Mouse (Mus musculus) CH12.LX (cell line): ENCODE results near the gene Iqcn. TPM values are rescaled to one million over a fixed set of nuclear protein-coding genes. Genes with fewer than 3 reads are reported as not detected.

Experiments
- DNase-seq: peaks from one replicate; pipeline ENCODE4 v3.0.0-alpha.2; 2013; ENCODE audit errors: extremely low read depth
- H3K27ac ChIP-seq: 2 replicates; pipeline ENCODE4 v1.5.1; 2012; ENCODE audit warnings: low read depth, mild to moderate bottlenecking, control low read depth, moderate library complexity; ENCODE audit not compliant: insufficient read depth
- H3K27me3 ChIP-seq: replicated peaks from 2 replicates; pipeline ENCODE3; 2012; ENCODE audit warnings: inconsistent platforms
- H3K36me3 ChIP-seq, 2 experiments: replicated peaks in 1 of 2; 2 replicates each; pipeline versions ENCODE3 to v1.6.1; 2012; ENCODE audit warnings: inconsistent platforms in 1 of 2, low read length in 1 of 2, mild to moderate bottlenecking in 1 of 2, mixed read lengths in 1 of 2, moderate library complexity in 1 of 2; ENCODE audit not compliant: control insufficient read depth in 1 of 2, insufficient read depth in 1 of 2
- H3K4me1 ChIP-seq, 2 experiments: 2 replicates each; pipeline ENCODE4 v1.6.1; 2012; ENCODE audit warnings: inconsistent platforms in 1 of 2, moderate library complexity in 1 of 2; ENCODE audit not compliant: insufficient read depth in 2 of 2, control insufficient read depth in 1 of 2
- H3K4me2 ChIP-seq: 2 replicates; pipeline ENCODE4 v1.6.1; 2012; ENCODE audit warnings: low read depth, mild to moderate bottlenecking, control low read depth; ENCODE audit not compliant: poor library complexity, insufficient read depth, severe bottlenecking
- H3K4me3 ChIP-seq, 3 experiments: fragments of 150-350 bp in 1 of 3; sonication (generic) in 1 of 3; replicated peaks in 1 of 3; 2 replicates each; pipeline versions ENCODE3 to v1.5.1; 2011 to 2012; ENCODE audit warnings: low read depth in 2 of 3, low read length in 2 of 3, mild to moderate bottlenecking in 2 of 3, moderate library complexity in 2 of 3, control low read depth in 1 of 3, improper control_type of control experiment in 1 of 3, inconsistent platforms in 1 of 3, mixed read lengths in 1 of 3; ENCODE audit not compliant: poor library complexity in 1 of 3
- H3K79me2 ChIP-seq: replicated peaks from 2 replicates; pipeline ENCODE4 v1.6.1; 2012; ENCODE audit warnings: mild to moderate bottlenecking, moderate library complexity; ENCODE audit not compliant: control insufficient read depth, poor library complexity, insufficient read depth, severe bottlenecking; ENCODE audit errors: extremely low read depth
- H3K9ac ChIP-seq: 2 replicates; pipeline ENCODE4 v1.6.1; 2012; ENCODE audit warnings: low read depth, mild to moderate bottlenecking, control low read depth, moderate library complexity; ENCODE audit not compliant: insufficient read depth
- H3K9me3 ChIP-seq: replicated peaks from 2 replicates; pipeline ENCODE3; 2012; ENCODE audit warnings: low read length, inconsistent platforms, mixed read lengths
- BHLHE40 ChIP-seq: IDR thresholded peaks from 2 replicates; pipeline ENCODE4 v1.6.1; 2011; ENCODE audit warnings: mild to moderate bottlenecking, low read depth, low read length, improper control_type of control experiment
- CHD1 ChIP-seq: IDR thresholded peaks from 2 replicates; pipeline ENCODE4 v1.6.1; 2012; ENCODE audit warnings: low read depth, low read length, improper control_type of control experiment, inconsistent platforms
- CHD2 ChIP-seq: IDR thresholded peaks from 2 replicates; pipeline ENCODE4 v1.6.1; 2011; ENCODE audit warnings: low read length, improper control_type of control experiment
- CTCF ChIP-seq, 2 experiments: IDR thresholded peaks in 1 of 2; conservative IDR thresholded peaks in 1 of 2; 2 replicates each; pipeline ENCODE4 v1.5.1; 2011 to 2012; ENCODE audit warnings: low read depth in 2 of 2, low read length in 2 of 2, improper control_type of control experiment in 1 of 2, inconsistent platforms in 1 of 2, mild to moderate bottlenecking in 1 of 2, moderate library complexity in 1 of 2
- HCFC1 ChIP-seq: IDR thresholded peaks from 2 replicates; pipeline ENCODE4 v1.6.1; 2012; ENCODE audit warnings: low read depth, mild to moderate bottlenecking, inconsistent platforms, low read length, improper control_type of control experiment
- JUN ChIP-seq: IDR thresholded peaks from 2 replicates; pipeline ENCODE4 v1.6.1; 2011; ENCODE audit warnings: low read depth, mild to moderate bottlenecking, low read length, improper control_type of control experiment, moderate library complexity; ENCODE audit not compliant: insufficient read depth
- JUND ChIP-seq: conservative IDR thresholded peaks from 2 replicates; pipeline ENCODE4 v1.6.1; 2011; ENCODE audit warnings: low read depth, low read length, improper control_type of control experiment
- MAZ ChIP-seq: IDR thresholded peaks from 2 replicates; pipeline ENCODE4 v1.6.1; 2012; ENCODE audit warnings: low read depth, mild to moderate bottlenecking, inconsistent platforms, low read length, improper control_type of control experiment, moderate library complexity
- MXI1 ChIP-seq: IDR thresholded peaks from 2 replicates; pipeline ENCODE4 v1.6.1; 2011; ENCODE audit warnings: mild to moderate bottlenecking, low read depth, low read length, improper control_type of control experiment
- NRF1 ChIP-seq: IDR thresholded peaks from 2 replicates; pipeline ENCODE4 v1.6.1; 2014; ENCODE audit warnings: low read depth, mild to moderate bottlenecking, inconsistent platforms, low read length, improper control_type of control experiment, moderate library complexity
- PAX5 ChIP-seq: IDR thresholded peaks from 2 replicates; pipeline ENCODE4 v1.6.1; 2012; ENCODE audit warnings: low read length, inconsistent platforms, mixed read lengths
- POLR2A ChIP-seq: IDR thresholded peaks from 2 replicates; pipeline ENCODE4 v1.6.1; 2011; ENCODE audit warnings: low read depth, mild to moderate bottlenecking, improper control_type of control experiment, low read length
- RAD21 ChIP-seq: IDR thresholded peaks from 2 replicates; pipeline ENCODE4 v1.6.1; 2011; ENCODE audit warnings: low read depth, mild to moderate bottlenecking, low read length, improper control_type of control experiment, moderate library complexity
- RCOR1 ChIP-seq: conservative IDR thresholded peaks from 2 replicates; pipeline ENCODE4 v1.6.1; 2012; ENCODE audit warnings: low read depth, mild to moderate bottlenecking, inconsistent platforms, low read length, improper control_type of control experiment
- SMC3 ChIP-seq: IDR thresholded peaks from 2 replicates; pipeline ENCODE4 v1.6.1; 2011; ENCODE audit warnings: low read depth, low read length, improper control_type of control experiment
- USF1 ChIP-seq: IDR thresholded peaks from 2 replicates; pipeline ENCODE4 v1.6.1; 2014; ENCODE audit warnings: low read depth, mild to moderate bottlenecking, inconsistent platforms, low read length, improper control_type of control experiment
- USF2 ChIP-seq: conservative IDR thresholded peaks from 2 replicates; pipeline ENCODE4 v1.6.1; 2011; ENCODE audit warnings: low read depth, low read length, improper control_type of control experiment
- ZC3H11A ChIP-seq: IDR thresholded peaks from 2 replicates; pipeline ENCODE4 v1.6.1; 2012; ENCODE audit warnings: low read depth, mild to moderate bottlenecking, inconsistent platforms, low read length, improper control_type of control experiment
- ZMIZ1 ChIP-seq: IDR thresholded peaks from 2 replicates; pipeline ENCODE4 v1.6.1; 2012; ENCODE audit warnings: low read depth, mild to moderate bottlenecking, inconsistent platforms, low read length, improper control_type of control experiment
- ZNF384 ChIP-seq: IDR thresholded peaks from 2 replicates; pipeline ENCODE4 v1.6.1; 2012; ENCODE audit warnings: low read depth, low read length, improper control_type of control experiment, inconsistent platforms
- dilution Hi-C: fragments of 300-500 bp; cut with MboI; formaldehyde crosslinking; loops from 2 replicates; pipeline ENCODE4 v1.14.3; 2020; ENCODE audit warnings: low sequenced_read_pairs; ENCODE audit not compliant: extremely low pct_unique_long_range_greater_than_20kb, extremely low pct_ligation_motif_present
- in situ Hi-C: fragments of 300-500 bp; cut with MboI; formaldehyde crosslinking; loops from 3 replicates; pipeline ENCODE4 v1.14.3; 2019; ENCODE audit warnings: low sequenced_read_pairs, low pct_ligation_motif_present, low pct_unique_long_range_greater_than_20kb, mixed read lengths
- polyA plus RNA-seq: library from polyadenylated mRNA; unstranded; fragments of >175 nt; gene quantifications from 2 replicates; pipeline ENCODE4 v1.2.1, GENCODE M21; 2012; ENCODE audit warnings: low read depth; ENCODE audit not compliant: insufficient read length
- total RNA-seq, 2 experiments: library from RNA; depleted of rRNA; stranded (reverse); fragments of 300-350 nt in 1 of 2; fragments of >200 nt in 1 of 2; gene quantifications; 2 replicates each; pipeline ENCODE4 v1.2.3; 2012 to 2014

Iqcn gene
- total and polyA plus RNA-seq, 3 experiments: 0.07 TPM; not detected in 2

DNA sequence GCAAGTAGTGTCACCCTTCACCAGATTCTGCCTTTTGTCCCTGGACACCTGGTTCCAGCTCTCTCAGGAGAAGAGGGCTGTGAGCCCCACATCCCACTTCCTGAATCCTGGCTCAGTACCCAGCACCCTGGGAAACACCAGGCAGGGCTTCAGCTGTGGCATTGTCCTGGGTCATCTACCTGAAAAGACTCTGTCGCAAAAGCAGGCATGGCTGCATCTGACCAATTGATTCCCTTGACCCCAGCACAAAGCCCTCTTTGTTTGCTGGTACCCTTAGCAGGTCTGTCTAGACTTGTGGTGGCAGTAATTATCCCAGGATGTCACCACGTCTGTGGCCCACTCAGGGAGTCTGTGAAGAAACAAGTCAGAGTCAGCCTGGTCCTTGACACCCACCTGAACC is 47.8 kb upstream of the Iqcn start:
- DNase-seq: no peak
- no peak overlapping the region for H3K9ac ChIP-seq
- dilution Hi-C loops: no loop called here
- H3K9me3 ChIP-seq: no peaks in the 10 kb centered on the region
- no peak for TF ChIP-seq CHD2
- no peak for TF ChIP-seq USF1
- no peak for TF ChIP-seq CHD1
- no peak for TF ChIP-seq BHLHE40
- TF ChIP-seq POLR2A: no peak
- no peak for TF ChIP-seq USF2
- TF ChIP-seq MXI1: no peak
- TF ChIP-seq, all 38 proteins: peak for 0
- Histone ChIP-seq H3K4me3 (no peak overlapping the region), H3K4me2 (no peak overlapping the region), H3K27ac (no peak overlapping the region), H3K79me2 (peaks cover 12% of the 10 kb centered on the region; the same call in 1 of the 2 replicates), H3K27me3 (no peaks in the 10 kb centered on the region), H3K4me1 (peaks cover 8 to 53% of the 10 kb centered on the region in 2 experiments), H3K36me3 (peaks cover 17 to 63% of the 10 kb centered on the region in 2 experiments)
- in situ Hi-C loops: no loop called here

DNA sequence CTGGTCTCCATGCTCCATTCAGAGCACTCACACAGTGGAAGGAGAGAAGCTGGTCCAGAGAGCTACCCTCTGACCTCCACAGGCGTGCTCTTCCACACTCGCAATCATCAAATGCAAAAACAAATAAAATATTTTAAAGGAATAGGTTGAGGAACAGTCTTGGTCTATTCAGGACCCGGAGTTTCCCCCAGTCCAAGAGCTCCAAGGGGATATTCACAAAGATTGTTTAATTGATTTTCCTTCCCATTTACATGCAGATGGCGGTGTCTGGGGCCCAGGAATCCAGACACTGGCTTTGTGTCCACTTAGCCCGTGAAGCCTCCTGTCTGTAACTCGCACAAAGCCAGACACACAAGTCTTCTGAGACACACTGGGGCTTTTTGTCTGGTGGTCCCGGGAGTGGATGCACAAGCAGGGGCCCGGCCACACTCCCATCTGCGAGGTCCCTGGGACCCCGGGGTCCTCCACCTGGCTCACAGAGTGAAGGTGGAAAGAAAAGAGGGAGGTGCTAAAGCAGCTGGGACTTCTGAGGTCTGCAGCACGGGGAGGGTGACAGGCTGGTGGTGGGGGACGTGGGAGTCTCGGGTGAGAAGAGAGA is 47.0 kb upstream of the Iqcn start:
- H3K9ac ChIP-seq: no peak overlapping the region
- H3K27ac ChIP-seq: no peak overlapping the region
- peaks cover 12% of the 10 kb centered on the region; the same call in 1 of the 2 replicates for H3K79me2 ChIP-seq
- peaks cover 10 to 59% of the 10 kb centered on the region in 2 experiments for H3K4me1 ChIP-seq
- dilution Hi-C loops (no loop called here), in situ Hi-C loops (no loop called here)
- TF ChIP-seq SMC3: no peak
- TF ChIP-seq JUND: no peak
- TF ChIP-seq JUN: no peak
- TF ChIP-seq PAX5: no peak
- no peak for TF ChIP-seq ZMIZ1
- TF ChIP-seq ZNF384: no peak
- no peak for TF ChIP-seq ZC3H11A
- TF ChIP-seq CTCF (conservative IDR thresholded peaks at IDR 0.05 in 1 of 2, IDR thresholded peaks at IDR 0.05 in 1 of 2; ENCODE audit: low read depth in 2 of 2, low read length in 2 of 2): no peak
- TF ChIP-seq RCOR1: no peak
- no peak for TF ChIP-seq MAZ
- TF ChIP-seq HCFC1: no peak
- TF ChIP-seq CHD1: no peak
- no peak for TF ChIP-seq RAD21
- no peak for TF ChIP-seq NRF1
- DNase-seq: no peak
- no peaks in the 10 kb centered on the region for H3K27me3 ChIP-seq
- no peak overlapping the region for H3K4me2 ChIP-seq
- no peaks in the 10 kb centered on the region for H3K9me3 ChIP-seq
- H3K36me3 ChIP-seq: peaks cover 13 to 54% of the 10 kb centered on the region in 2 experiments
- H3K4me3 ChIP-seq: no peak overlapping the region
